Mouse (Mus musculus): ENCODE measurements at regions not wholly inside any gene's neighbourhood (a gene's known extent, or its start where the extent isn't known, plus 50 kb on each side); places are given as distances from the start of the nearest gene placed in this dataset.

DNA sequence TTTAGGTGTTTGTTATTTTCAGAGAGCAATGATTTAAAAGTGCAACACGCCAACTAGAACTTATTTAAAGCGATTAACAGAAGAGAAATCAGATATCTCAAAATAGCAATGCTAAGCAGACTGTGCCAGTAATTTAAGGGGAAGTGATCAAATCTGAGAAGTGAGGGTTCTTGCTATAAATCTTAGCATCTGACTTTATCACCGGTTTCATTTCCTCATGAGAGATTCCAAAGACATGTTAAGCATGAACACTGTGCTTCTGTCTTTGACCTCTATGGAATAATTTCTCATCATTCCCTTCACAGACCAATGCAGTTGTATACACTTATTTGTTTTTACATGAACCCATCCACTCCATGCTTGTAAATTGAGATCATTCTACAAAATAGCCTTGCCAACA, 172.0 kb upstream of the Ptger4 start:
- TF ChIP-seq CTCF (IDR thresholded peaks at IDR 0.05; ENCODE audit: low read depth, low read length) (no peak), POLR2A (IDR thresholded peaks at IDR 0.05; ENCODE audit: insufficient read depth, low read length) (no peak)
